Mouse (Mus musculus) liver, embryonic 11.5 days (tissue): ENCODE data around the gene Cotl1. TPM values are rescaled to one million over a fixed set of nuclear protein-coding genes. Genes with fewer than 3 reads are reported as not detected.

Experiments
- ATAC-seq: fragments of 200-750 bp; cut with Nextera tagmentation; replicated peaks from 2 replicates; pipeline ENCODE4 v1.8.0; 2017; ENCODE audit warnings: moderate number of reproducible peaks, mild to moderate bottlenecking, moderate TSS enrichment, moderate library complexity; ENCODE audit not compliant: low FRiP score
- DNase-seq: peaks from one replicate; pipeline ENCODE4 v3.0.0-alpha.2; 2017; ENCODE audit warnings: low spot score
- H3K27ac ChIP-seq: fragments of 300-500 bp; sonication (generic); 2 replicates; pipeline ENCODE4 v1.5.1; 2014; ENCODE audit warnings: mild to moderate bottlenecking, low read depth, low read length, control low read depth
- H3K27me3 ChIP-seq: fragments of 300-500 bp; sonication (generic); replicated peaks from 2 replicates; pipeline ENCODE4 v1.6.1; 2014; ENCODE audit warnings: low read length, mixed read lengths; ENCODE audit not compliant: control insufficient read depth, insufficient read depth
- H3K36me3 ChIP-seq: fragments of 300-500 bp; sonication (generic); 2 replicates; pipeline ENCODE4 v1.6.1; 2014; ENCODE audit warnings: mild to moderate bottlenecking, low read length, moderate library complexity, mixed read lengths; ENCODE audit not compliant: control insufficient read depth, insufficient read depth
- H3K4me1 ChIP-seq: fragments of 300-500 bp; sonication (generic); replicated peaks from 2 replicates; pipeline ENCODE4 v1.6.1; 2014; ENCODE audit warnings: low read length, mixed read lengths; ENCODE audit not compliant: control insufficient read depth, insufficient read depth
- H3K4me2 ChIP-seq: fragments of 300-500 bp; sonication (generic); 2 replicates; pipeline ENCODE4 v1.6.1; 2014; ENCODE audit warnings: mild to moderate bottlenecking, control low read depth, moderate library complexity
- H3K4me3 ChIP-seq: fragments of 300-500 bp; sonication (generic); 2 replicates; pipeline ENCODE4 v1.5.1; 2014; ENCODE audit warnings: low read depth, low read length, control low read depth
- H3K9ac ChIP-seq: fragments of 300-500 bp; sonication (generic); 2 replicates; pipeline ENCODE4 v1.6.1; 2014; ENCODE audit warnings: low read depth, low read length, control low read depth
- H3K9me3 ChIP-seq: fragments of 300-500 bp; sonication (generic); 2 replicates; pipeline ENCODE4 v1.6.1; 2016; ENCODE audit warnings: low read length, inconsistent platforms, mixed read lengths; ENCODE audit not compliant: control insufficient read depth
- WGBS: fragments of 180-500 bp; shearing (Covaris S2); extraction: QIAGEN DNeasy Blood & Tissue Kit; methylation state at CpG from one replicate; pipeline ENCODE4 v1.1.7; 2014; 5-methylcytosine and 5-hydroxymethylcytosine counted together
- polyA plus RNA-seq: library from polyadenylated mRNA; unstranded; fragments of >200 nt; fragmentation: Nextera tagmentation; extraction: Ambion mirVana; gene quantifications from 2 replicates; pipeline ENCODE4 v1.2.1, GENCODE M21; 2014

Gene Cotl1
- polyA plus RNA-seq, result 132 and 155 TPM in 2 replicates

GRCm38 (mm10) chr8:119840275-119840808, at the start of gene Cotl1:
Gene Cotl1, minus strand, starts transcription at chr8:119840544.
- peak within 1 kb of the TSS; percentile 60 for H3K27ac ChIP-seq
- under 1% methylated on average over 57 of the region's 57 CpGs for WGBS
- no peaks in the 10 kb centered on the region; the same call in 1 of the 2 replicates for H3K36me3 ChIP-seq
- H3K9me3 ChIP-seq, result no peaks in the 10 kb centered on the region
- DNase-seq (peak; percentile 96), ATAC-seq (peak; percentile 91)
- H3K4me1 ChIP-seq, result peaks cover 40% of the 10 kb centered on the region
- H3K27me3 ChIP-seq, result no peaks in the 10 kb centered on the region; the same call in none of the 2 replicates
- H3K4me2 ChIP-seq, result peak within 1 kb of the TSS; percentile 81
- peak within 1 kb of the TSS; percentile 76 for H3K9ac ChIP-seq
- H3K4me3 ChIP-seq, result peak within 1 kb of the TSS; percentile 69

GRCm38 (mm10) chr8:119888012-119888411, 47.7 kb upstream of the Cotl1 start:
- Histone ChIP-seq H3K4me1 (no peaks in the 10 kb centered on the region; the same call in 1 of the 2 replicates), H3K4me2 (no peak overlapping the region), H3K4me3 (no peak overlapping the region), H3K27ac (no peak overlapping the region), H3K9ac (no peak overlapping the region), H3K27me3 (no peaks in the 10 kb centered on the region), H3K9me3 (no peaks in the 10 kb centered on the region), H3K36me3 (no peaks in the 10 kb centered on the region)
- ATAC-seq (no peak), DNase-seq (no peak)
- WGBS, result 71% methylated on average over 4 of the region's 4 CpGs

DNA sequence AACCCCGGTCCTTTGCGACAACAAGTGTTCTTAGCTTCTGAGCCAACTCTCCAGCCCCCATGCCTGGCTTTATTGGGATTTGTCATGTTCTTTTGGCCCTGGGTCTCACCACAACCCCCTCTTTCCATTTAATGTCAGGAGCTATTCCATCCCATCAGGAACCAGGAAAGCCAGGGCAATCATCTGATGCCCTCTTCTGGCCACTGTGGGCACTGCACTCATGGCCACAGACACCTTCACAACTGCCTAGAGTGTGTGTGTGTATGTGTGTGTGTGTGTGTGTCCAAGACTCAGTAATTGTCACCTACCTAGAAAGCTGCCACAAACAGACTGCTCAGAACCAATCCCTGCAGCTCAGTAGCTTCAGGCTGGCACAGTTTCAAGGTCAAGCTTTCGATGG, 46.8 kb upstream of the Cotl1 start:
- Histone ChIP-seq H3K27me3 (no peaks in the 10 kb centered on the region), H3K4me1 (no peaks in the 10 kb centered on the region; the same call in 1 of the 2 replicates), H3K4me2 (no peak overlapping the region), H3K4me3 (no peak overlapping the region), H3K9ac (no peak overlapping the region), H3K27ac (no peak overlapping the region), H3K36me3 (no peaks in the 10 kb centered on the region), H3K9me3 (no peaks in the 10 kb centered on the region)
- DNase-seq (no peak), ATAC-seq (no peak)
- WGBS, result 90% methylated on average over 3 of the region's 3 CpGs

GRCm38 (mm10) chr8:119885612-119886011, 45.3 kb upstream of the Cotl1 start:
- no peak for DNase-seq
- Histone ChIP-seq H3K4me3 (no peak overlapping the region), H3K27me3 (no peaks in the 10 kb centered on the region), H3K27ac (peak overlapping the region; percentile 57; the same call in 1 of the 2 replicates), H3K4me1 (no peaks in the 10 kb centered on the region; the same call in 1 of the 2 replicates), H3K9ac (no peak overlapping the region), H3K4me2 (no peak overlapping the region), H3K9me3 (no peaks in the 10 kb centered on the region), H3K36me3 (no peaks in the 10 kb centered on the region)
- ATAC-seq, result peak; percentile 71
- 32% methylated on average over 3 of the region's 3 CpGs for WGBS

DNA sequence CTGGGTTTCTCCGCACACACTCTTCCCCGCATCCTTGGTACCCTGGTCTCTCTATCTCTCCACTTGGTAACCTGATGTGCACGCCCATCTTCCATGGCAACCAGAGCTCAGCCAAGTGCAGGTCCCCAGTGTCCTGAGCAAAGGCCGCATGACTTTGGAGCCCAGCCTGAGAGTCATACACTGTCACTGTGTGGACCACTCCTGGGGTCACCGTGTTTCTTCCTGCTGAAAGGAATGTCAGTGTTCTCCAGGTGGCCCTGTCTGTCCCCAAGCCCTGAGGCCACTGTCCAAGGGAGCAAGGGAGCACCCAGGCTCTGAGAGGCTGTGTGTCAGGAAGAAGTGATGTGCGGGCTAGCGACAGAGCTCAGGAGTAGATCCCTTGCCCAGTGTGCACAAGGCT, 42.9 kb upstream of the Cotl1 start:
- ATAC-seq (no peak), DNase-seq (no peak)
- 84% methylated on average over 7 of the region's 7 CpGs for WGBS
- H3K4me3 ChIP-seq, result no peak overlapping the region
- no peaks in the 10 kb centered on the region for H3K27me3 ChIP-seq
- no peak overlapping the region for H3K9ac ChIP-seq
- H3K9me3 ChIP-seq, result no peaks in the 10 kb centered on the region
- H3K4me2 ChIP-seq, result no peak overlapping the region
- H3K36me3 ChIP-seq, result no peaks in the 10 kb centered on the region
- H3K27ac ChIP-seq, result no peak overlapping the region
- H3K4me1 ChIP-seq, result no peaks in the 10 kb centered on the region; the same call in 1 of the 2 replicates

DNA sequence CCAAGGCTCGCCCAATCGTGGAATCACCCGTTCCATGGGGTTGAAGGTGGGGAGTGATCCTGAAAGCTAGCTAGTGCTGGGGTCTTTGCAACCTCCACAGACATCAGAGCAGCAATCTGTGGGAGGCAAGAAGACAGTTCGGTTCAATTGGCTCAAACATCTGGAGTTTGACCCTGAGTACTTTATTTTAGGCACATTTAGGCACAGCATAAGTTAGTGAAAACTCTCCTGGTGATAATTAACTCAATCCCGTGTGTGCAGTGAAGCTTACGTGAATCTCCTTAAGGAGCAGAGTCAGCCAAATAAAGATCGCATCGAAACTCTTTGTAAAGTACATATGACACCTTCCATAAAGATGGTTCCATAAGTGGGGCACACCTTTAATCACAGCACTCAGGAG, 41.6 kb upstream of the Cotl1 start:
- DNase-seq (no peak), ATAC-seq (no peak)
- WGBS, result 73% methylated on average over 8 of the region's 8 CpGs
- H3K4me3 ChIP-seq, result no peak overlapping the region
- H3K27ac ChIP-seq, result no peak overlapping the region
- no peaks in the 10 kb centered on the region for H3K27me3 ChIP-seq
- H3K4me2 ChIP-seq, result no peak overlapping the region
- H3K36me3 ChIP-seq, result no peaks in the 10 kb centered on the region
- no peaks in the 10 kb centered on the region; the same call in 1 of the 2 replicates for H3K4me1 ChIP-seq
- H3K9ac ChIP-seq, result no peak overlapping the region
- H3K9me3 ChIP-seq, result no peaks in the 10 kb centered on the region

GRCm38 (mm10) chr8:119881301-119881700, 41.0 kb upstream of the Cotl1 start:
- Histone ChIP-seq H3K9ac (no peak overlapping the region), H3K4me2 (no peak overlapping the region), H3K9me3 (no peaks in the 10 kb centered on the region), H3K27me3 (no peaks in the 10 kb centered on the region), H3K4me1 (no peaks in the 10 kb centered on the region; the same call in 1 of the 2 replicates), H3K36me3 (no peaks in the 10 kb centered on the region), H3K27ac (no peak overlapping the region), H3K4me3 (no peak overlapping the region)
- ATAC-seq (no peak), DNase-seq (no peak)
- 84% methylated on average over 6 of the region's 6 CpGs for WGBS

GRCm38 (mm10) chr8:119873181-119873580, 32.8 kb upstream of the Cotl1 start:
- DNase-seq (no peak), ATAC-seq (peak; percentile 83)
- Histone ChIP-seq H3K4me1 (no peaks in the 10 kb centered on the region), H3K4me2 (no peak overlapping the region), H3K27me3 (no peaks in the 10 kb centered on the region), H3K36me3 (peaks cover 24% of the 10 kb centered on the region), H3K9ac (no peak overlapping the region), H3K27ac (no peak overlapping the region), H3K9me3 (0 out of 2 replicates have a peak, but pooled peaks cover 3% of the 10 kb centered on the region), H3K4me3 (no peak overlapping the region)
- WGBS, result 96% methylated on average over 1 of the region's 1 CpGs

DNA sequence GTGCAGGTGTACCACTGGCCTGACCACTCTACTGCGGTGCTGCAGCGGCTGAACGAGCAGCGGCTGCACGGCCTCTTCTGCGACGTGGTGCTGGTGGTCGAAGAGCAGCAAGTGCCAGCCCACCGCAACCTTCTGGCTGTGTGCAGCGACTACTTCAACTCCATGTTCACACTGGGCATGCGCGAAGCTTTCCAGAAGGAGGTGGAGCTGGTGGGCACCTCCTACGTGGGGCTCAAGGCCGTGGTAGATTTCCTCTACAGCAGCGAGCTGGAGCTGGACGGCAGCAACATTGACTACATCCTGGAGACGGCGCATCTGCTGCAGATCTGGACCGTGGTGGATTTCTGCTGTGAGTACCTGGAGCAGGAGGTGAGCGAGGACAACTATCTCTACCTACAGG, 29.3 kb upstream of the Cotl1 start:
- no peak overlapping the region for H3K27ac ChIP-seq
- H3K9ac ChIP-seq, result no peak overlapping the region
- peaks cover 24% of the 10 kb centered on the region for H3K36me3 ChIP-seq
- H3K4me1 ChIP-seq, result peaks cover 5% of the 10 kb centered on the region; the same call in 1 of the 2 replicates
- H3K4me3 ChIP-seq, result no peak overlapping the region
- DNase-seq, result no peak
- H3K9me3 ChIP-seq, result 0 out of 2 replicates have a peak, but pooled peaks cover 3% of the 10 kb centered on the region
- ATAC-seq, result no peak
- H3K4me2 ChIP-seq, result no peak overlapping the region
- H3K27me3 ChIP-seq, result no peaks in the 10 kb centered on the region; the same call in 1 of the 2 replicates
- 71% methylated on average over 20 of the region's 20 CpGs for WGBS
